Mouse (Mus musculus) intestine, embryonic 16.5 days (tissue): ENCODE measurements at regions not wholly inside any gene's neighbourhood (a gene's known extent, or its start where the extent isn't known, plus 50 kb on each side); places are given as distances from the start of the nearest gene placed in this dataset.
"Not testable (repeated sequence)": the region's sequence is repeated elsewhere in the genome, so short reads cannot be mapped to it uniquely, and the experiment has no call there.

ENCODE experiments used
- ATAC-seq: fragments of 200-750 bp; cut with Nextera tagmentation; 2 replicates; pipeline ENCODE4 v1.8.0; 2017; ENCODE audit warnings: moderate TSS enrichment, moderate library complexity
- H3K27ac ChIP-seq: fragments of 300-500 bp; sonication (generic); 2 replicates; pipeline ENCODE4 v1.5.1; 2014; ENCODE audit warnings: mild to moderate bottlenecking, low read length
- H3K27me3 ChIP-seq: fragments of 300-500 bp; sonication (generic); replicated peaks from 2 replicates; pipeline ENCODE4 v1.6.1; 2014; ENCODE audit warnings: low read length, control low read depth, mixed read lengths; ENCODE audit not compliant: control insufficient read depth, insufficient read depth
- H3K36me3 ChIP-seq: fragments of 300-500 bp; sonication (generic); 2 replicates; pipeline ENCODE4 v1.6.1; 2014; ENCODE audit warnings: low read length, control low read depth; ENCODE audit not compliant: control insufficient read depth, insufficient read depth
- H3K4me1 ChIP-seq: fragments of 300-500 bp; sonication (generic); 2 replicates; pipeline ENCODE4 v1.6.1; 2014; ENCODE audit warnings: low read length, control low read depth, mixed read lengths; ENCODE audit not compliant: control insufficient read depth, insufficient read depth
- H3K4me2 ChIP-seq: fragments of 300-500 bp; sonication (generic); 2 replicates; pipeline ENCODE4 v1.6.1; 2014; ENCODE audit warnings: low read depth, low read length, control low read depth
- H3K4me3 ChIP-seq: fragments of 300-500 bp; sonication (generic); 2 replicates; pipeline ENCODE4 v1.5.1; 2014; ENCODE audit warnings: mild to moderate bottlenecking, low read length
- H3K9ac ChIP-seq: fragments of 300-500 bp; sonication (generic); 2 replicates; pipeline ENCODE4 v1.6.1; 2014; ENCODE audit warnings: low read depth, low read length
- H3K9me3 ChIP-seq: fragments of 300-500 bp; sonication (generic); 2 replicates; pipeline ENCODE4 v1.6.1; 2016; ENCODE audit warnings: low read length, control low read depth; ENCODE audit not compliant: control insufficient read depth
- WGBS: fragments of 180-500 bp; shearing (Covaris S2); extraction: QIAGEN DNeasy Blood & Tissue Kit; methylation state at CpG from one replicate; pipeline ENCODE4 v1.1.7; 2014; 5-methylcytosine and 5-hydroxymethylcytosine counted together

DNA sequence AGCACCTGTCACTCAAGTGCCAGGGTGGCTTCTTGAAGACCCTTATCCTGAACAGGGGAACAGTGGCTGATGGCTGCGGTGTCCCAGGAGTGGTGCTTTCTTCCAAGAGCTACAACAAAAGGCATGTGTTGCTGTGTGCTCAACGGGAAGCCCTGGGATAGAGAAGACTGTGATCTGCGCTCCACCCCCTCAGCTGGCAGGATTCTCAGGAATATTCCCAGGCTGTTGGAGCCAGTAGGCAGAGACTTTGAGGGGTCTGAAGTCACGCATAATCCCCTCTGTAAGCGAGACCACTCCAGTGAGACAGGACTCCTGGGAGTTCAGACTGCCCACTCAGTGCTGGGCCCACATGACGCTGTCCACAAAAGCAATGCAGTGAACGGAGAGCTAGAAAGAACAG lies 202.4 kb downstream of the Plxna1 start:
- Histone ChIP-seq H3K4me3 (no peak overlapping the region), H3K27ac (no peak overlapping the region), H3K9me3 (no peaks in the 10 kb centered on the region), H3K27me3 (no peaks in the 10 kb centered on the region), H3K9ac (no peak overlapping the region), H3K36me3 (no peaks in the 10 kb centered on the region), H3K4me2 (no peak overlapping the region), H3K4me1 (no peaks in the 10 kb centered on the region)
- ATAC-seq = no peak
- 69% methylated on average over 7 of the region's 7 CpGs for WGBS

DNA sequence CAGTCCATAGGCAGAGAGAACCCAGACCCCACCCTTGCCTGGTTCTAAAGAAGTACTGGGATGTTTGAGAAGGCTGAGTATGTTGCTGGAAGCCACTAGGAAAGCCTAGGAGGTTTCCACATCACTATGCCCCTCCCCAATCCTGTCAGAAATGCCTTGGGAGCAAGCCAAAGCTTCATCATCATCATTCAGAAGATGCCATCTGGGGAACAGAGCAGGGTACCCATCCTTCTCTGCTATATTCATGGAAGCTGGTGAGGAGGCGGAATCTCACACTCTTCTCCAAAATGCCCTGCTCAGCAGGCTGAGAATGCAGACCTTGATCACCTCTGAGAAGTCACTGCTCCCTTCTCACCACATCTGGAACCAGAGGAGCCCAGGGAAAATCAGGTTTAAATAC lies 200.7 kb downstream of the Plxna1 start:
- Histone ChIP-seq H3K36me3 (no peaks in the 10 kb centered on the region), H3K27ac (no peak overlapping the region), H3K4me3 (no peak overlapping the region), H3K4me2 (no peak overlapping the region), H3K4me1 (no peaks in the 10 kb centered on the region), H3K9me3 (0 out of 2 replicates have a peak, but pooled peaks cover 3% of the 10 kb centered on the region), H3K9ac (no peak overlapping the region), H3K27me3 (no peaks in the 10 kb centered on the region)
- no peak for ATAC-seq
- WGBS = 92% methylated on average over 1 of the region's 1 CpGs

DNA sequence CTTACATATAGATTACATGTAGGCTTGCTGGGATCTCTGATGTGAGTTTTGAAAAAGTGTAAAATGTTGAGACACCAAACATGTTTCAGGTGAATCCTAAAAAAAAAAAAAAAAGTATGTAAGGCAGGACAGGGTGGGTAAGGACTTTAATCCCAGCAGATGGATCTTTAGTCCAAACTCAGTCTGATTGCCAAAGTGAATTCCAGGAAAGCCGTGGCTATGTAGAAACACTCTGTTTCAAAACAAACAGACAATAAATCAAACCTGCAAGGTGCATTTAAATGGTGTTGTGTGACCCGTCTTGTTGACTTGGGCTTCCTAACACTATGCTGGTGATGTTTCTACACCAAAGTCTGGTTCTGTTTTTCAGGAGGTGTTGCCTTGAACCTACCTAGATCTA lies 192.9 kb downstream of the Plxna1 start:
- no peaks in the 10 kb centered on the region for H3K4me1 ChIP-seq

DNA sequence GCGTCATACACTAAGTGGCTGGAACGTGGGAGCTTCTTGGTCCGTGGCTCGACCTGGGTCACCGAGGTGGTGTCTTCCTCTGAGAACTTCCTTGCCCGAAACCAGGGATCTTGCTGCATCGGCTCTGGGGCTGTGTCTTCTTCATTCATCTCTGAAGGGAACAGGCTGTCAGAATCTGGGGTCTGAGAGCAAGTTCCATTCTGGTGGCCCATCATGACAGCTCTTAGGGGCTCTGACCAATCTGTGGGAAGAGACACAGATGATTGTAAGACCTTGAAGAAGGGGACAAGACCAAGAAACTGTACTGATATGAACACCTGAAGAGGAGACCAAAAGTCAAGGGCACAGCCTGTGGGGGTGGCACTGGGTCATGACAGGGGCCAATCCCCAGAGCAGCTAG lies 177.5 kb downstream of the Plxna1 start:
- H3K4me3 ChIP-seq, H3K4me2 ChIP-seq, H3K9ac ChIP-seq, H3K27ac ChIP-seq, H3K27me3 ChIP-seq, H3K9me3 ChIP-seq, H3K36me3 ChIP-seq, H3K4me1 ChIP-seq, ATAC-seq: not testable (repeated sequence)
- 75% methylated on average over 1 of the region's 7 CpGs for WGBS

More for the DNA sequence above, 192.9 kb downstream of the Plxna1 start:
- H3K4me2 ChIP-seq = no peak overlapping the region
- H3K36me3 ChIP-seq = no peaks in the 10 kb centered on the region
- H3K9ac ChIP-seq = no peak overlapping the region
- 0 out of 2 replicates have a peak, but pooled peaks cover 3% of the 10 kb centered on the region for H3K9me3 ChIP-seq
- no peak overlapping the region for H3K27ac ChIP-seq
- 34% methylated on average over 2 of the region's 2 CpGs for WGBS
- H3K4me3 ChIP-seq = no peak overlapping the region
- no peaks in the 10 kb centered on the region for H3K27me3 ChIP-seq
- no peak for ATAC-seq

DNA sequence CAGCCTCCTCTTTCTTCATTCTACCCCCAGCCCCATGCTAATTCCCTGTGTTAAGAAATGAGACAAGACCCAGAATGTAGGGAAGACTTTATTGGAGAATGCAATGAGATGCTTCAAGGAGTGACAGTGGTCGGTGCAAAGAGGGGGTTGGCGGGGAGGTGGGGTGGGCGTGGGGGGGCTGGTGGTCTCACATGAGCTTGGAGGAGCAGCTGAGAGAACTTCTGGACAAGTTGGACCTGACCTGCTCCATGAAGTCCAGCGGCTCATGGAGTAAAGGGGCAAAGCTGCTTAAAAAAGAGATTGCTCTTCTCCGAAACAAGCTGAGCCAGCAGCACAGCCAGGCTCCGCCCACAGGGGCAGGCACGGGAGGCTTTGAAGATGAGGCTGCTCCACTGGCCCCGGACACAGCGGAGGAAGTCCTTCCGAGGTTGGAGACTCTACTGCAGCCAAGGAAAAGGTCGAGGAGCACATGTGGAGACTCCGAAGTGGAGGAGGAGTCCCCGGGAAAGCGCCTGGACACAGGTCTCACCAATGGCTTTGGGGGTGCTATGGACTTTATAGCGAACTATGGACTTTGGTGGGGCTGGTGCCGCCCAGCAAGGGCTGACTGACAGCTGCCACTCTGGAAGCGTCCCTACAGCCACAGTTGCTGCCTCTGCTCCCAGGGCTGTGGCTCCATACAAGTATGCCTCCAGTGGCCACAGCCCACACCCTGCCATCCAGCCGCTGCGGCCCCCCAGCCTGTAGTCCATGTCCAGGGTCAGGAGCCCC lies 161.7 kb downstream of the Plxna1 start:
- 10% methylated on average over 19 of the region's 19 CpGs for WGBS
- Histone ChIP-seq H3K4me2 (peak overlapping the region; percentile 38; the same call in 1 of the 2 replicates), H3K4me3 (peak overlapping the region; percentile 23; the same call in 1 of the 2 replicates)
- not testable (repeated sequence) for H3K9me3 ChIP-seq, H3K4me1 ChIP-seq, H3K27ac ChIP-seq, H3K27me3 ChIP-seq, H3K36me3 ChIP-seq, H3K9ac ChIP-seq
- ATAC-seq = peak; percentile 59

DNA sequence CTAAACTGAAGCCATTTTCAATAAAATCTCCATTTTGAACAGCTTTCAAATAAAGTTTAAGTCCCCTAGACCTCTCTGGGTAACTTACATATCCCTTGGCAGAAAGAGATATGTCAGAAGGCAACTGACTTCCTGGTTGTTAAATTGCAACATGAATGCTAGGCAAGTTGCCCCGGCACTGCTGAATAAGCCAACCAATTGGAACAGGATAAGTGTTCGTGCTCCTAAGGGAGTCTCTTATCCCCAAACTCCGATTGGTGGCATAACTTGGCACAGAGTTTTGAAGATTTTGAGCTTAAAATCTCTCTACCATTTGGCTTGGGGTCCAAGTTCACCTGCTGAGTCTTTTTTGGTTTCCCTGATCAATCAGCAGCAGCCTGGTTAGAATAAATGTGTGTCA lies 147.4 kb downstream of the Plxna1 start:
- WGBS = 69% methylated on average over 3 of the region's 3 CpGs
- no peak overlapping the region for H3K4me2 ChIP-seq
- H3K4me3 ChIP-seq = no peak overlapping the region
- H3K27me3 ChIP-seq = no peaks in the 10 kb centered on the region
- H3K9ac ChIP-seq = no peak overlapping the region
- H3K4me1 ChIP-seq = no peaks in the 10 kb centered on the region
- ATAC-seq = no peak
- no peaks in the 10 kb centered on the region for H3K36me3 ChIP-seq
- H3K27ac ChIP-seq = no peak overlapping the region
- no peaks in the 10 kb centered on the region for H3K9me3 ChIP-seq

DNA sequence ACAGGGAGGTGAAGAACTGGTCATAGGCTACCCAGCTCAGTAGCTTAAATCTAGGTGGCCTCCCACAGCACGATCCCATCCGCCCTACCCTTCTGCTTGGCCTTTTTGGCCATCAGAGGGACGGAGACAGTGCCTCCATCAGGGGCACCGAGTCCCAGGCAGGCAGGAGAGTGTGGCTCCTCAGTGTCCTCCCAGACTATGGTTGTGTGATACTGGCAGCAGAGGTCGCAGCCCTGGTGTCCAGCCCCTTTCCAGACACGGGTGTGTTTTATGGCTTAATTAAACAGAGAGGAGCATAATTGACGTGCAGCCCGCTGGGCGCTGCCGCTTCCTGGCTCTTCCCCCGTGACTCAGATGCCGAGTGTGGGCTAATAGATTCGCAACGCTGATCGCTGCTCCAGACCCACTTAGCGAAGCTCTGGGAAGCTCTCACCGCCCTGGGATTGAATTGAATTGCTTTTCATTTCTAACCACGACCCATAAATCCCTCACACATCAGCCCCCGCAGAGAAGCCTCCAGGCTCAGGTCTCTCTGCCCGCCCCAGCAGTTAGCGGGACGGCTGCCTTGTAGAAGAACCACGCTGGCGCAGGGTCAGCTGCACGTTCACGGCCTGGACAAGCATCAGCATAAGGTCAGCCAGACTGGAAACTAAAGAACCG lies 126.9 kb downstream of the Plxna1 start:
- Histone ChIP-seq H3K9ac (no peak overlapping the region), H3K27ac (no peak overlapping the region), H3K9me3 (no peaks in the 10 kb centered on the region), H3K27me3 (no peaks in the 10 kb centered on the region), H3K4me1 (peaks cover 4% of the 10 kb centered on the region; the same call in 1 of the 2 replicates), H3K4me3 (peak overlapping the region; percentile 25), H3K4me2 (peak overlapping the region; percentile 41), H3K36me3 (no peaks in the 10 kb centered on the region)
- 14% methylated on average over 27 of the region's 27 CpGs for WGBS
- no peak for ATAC-seq

DNA sequence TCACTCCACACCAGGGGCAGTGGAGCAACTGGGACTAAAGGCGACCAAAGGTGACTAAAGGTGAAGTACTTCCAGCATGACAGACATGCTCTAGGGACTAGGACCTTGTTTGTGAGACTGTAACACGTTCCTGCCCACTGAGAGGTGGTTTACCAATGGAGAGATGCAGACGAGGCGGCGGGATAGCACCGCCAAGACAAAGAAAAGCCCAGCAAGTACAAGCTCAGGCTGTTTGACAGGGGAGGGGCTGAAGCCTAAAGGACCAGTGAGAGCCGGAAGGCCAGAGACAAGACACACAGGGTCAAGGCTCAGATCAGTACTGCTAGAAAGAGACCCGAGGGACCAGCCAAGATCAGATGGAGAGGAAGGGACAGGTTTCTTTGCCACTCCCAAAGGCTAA lies 126.2 kb downstream of the Plxna1 start:
- Histone ChIP-seq H3K27me3 (no peaks in the 10 kb centered on the region), H3K4me1 (peaks cover 4% of the 10 kb centered on the region; the same call in 1 of the 2 replicates), H3K4me3 (no peak overlapping the region), H3K4me2 (no peak overlapping the region), H3K36me3 (no peaks in the 10 kb centered on the region), H3K9me3 (no peaks in the 10 kb centered on the region), H3K9ac (no peak overlapping the region), H3K27ac (no peak overlapping the region)
- 30% methylated on average over 8 of the region's 8 CpGs for whole genome bisulfite sequencing
- no peak for ATAC-seq

DNA sequence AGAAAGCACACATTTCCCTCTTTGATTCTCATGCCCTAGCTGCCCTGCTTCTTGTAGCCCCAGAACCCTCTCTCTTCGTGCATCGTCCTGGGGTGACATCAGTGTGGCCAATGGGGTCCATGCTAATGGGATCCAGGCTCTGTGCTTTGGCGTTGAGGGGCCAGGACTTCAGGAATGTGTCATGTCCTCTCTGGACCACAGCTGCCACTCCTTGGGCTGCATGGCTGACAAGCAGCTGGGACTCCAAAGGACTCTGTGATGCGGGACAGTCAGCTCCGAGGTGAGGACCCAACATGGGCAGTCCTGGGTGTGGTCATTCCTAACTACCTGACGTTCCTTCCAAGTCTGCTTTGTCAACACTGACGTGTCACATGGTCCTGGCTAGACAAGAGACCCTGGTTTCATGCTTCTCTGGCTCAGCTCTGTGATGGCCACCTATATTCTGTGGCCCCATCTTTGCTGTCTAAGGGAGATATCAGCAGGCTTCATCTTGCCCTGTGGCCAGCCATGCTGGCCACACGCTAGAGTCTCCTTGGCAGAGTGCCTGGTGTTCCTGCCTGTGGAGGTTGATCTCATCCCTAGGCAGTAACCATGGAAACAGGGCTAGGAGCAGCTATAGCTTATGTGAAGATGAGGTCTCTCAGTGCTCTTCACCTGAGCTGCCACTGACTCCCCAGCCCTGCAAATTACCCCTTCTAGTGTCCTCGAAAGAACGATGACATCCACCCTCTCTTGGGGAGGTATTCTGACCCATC lies 125.4 kb downstream of the Plxna1 start:
- WGBS = 75% methylated on average over 10 of the region's 10 CpGs
- no peak overlapping the region for H3K4me2 ChIP-seq
- no peak overlapping the region for H3K9ac ChIP-seq
- H3K36me3 ChIP-seq = no peaks in the 10 kb centered on the region
- no peaks in the 10 kb centered on the region for H3K9me3 ChIP-seq
- no peak for ATAC-seq
- no peak overlapping the region for H3K27ac ChIP-seq
- H3K4me3 ChIP-seq = no peak overlapping the region
- peaks cover 4% of the 10 kb centered on the region; the same call in 1 of the 2 replicates for H3K4me1 ChIP-seq
- H3K27me3 ChIP-seq = no peaks in the 10 kb centered on the region
